Mouse (Mus musculus) MEL-GATA-1-ER (cell line): ENCODE data around the gene Pdzd9.

ENCODE experiments used
- DNase-seq: peaks from one replicate; pipeline ENCODE4 v3.0.0-alpha.2; 2012; ENCODE audit warnings: low read depth; ENCODE audit errors: extremely low read depth

Gene Pdzd9

DNA sequence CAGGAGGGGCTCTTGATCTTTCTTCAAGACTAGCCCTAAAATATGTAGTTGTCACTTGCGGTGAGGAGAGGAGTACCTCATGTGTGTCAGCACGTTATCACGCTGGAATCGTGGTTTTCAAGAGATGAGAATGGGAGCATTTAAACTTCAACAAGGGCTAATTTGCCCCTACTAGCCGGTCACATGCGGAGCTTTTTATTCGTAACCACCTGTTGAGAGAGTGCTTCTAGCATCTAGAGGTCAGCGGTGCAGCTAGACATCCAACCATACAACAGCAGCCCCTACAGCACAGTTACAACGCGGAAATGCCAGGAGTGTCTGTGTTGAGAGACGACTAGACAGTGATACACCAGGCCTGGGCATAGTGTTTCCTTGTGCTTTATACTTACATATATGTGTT lies 34.3 kb downstream of the Pdzd9 start:
- DNase-seq: peak; percentile 32

DNA sequence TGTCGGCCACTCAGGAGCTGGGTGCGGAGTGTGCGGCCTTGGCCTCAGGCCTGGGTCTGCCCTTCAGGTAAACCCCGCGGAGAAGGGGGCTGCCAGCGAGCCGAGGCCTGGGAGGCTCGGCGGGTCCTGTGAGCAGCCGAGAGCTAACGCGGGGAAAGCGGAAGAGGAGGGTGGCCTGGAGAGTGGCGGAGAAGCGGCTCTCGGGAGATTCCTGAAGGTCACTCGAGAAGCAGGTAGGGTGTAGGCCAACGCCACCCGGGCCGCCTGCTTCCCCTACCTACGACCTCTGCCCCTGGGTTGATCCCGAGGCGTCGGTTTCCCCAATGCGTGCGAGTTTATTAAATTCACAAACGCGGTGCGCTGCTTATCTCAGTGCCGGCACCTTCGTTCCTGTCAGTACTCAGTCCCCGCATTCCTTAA lies 34.8 kb downstream of the Pdzd9 start:
- DNase-seq: no peak

DNA sequence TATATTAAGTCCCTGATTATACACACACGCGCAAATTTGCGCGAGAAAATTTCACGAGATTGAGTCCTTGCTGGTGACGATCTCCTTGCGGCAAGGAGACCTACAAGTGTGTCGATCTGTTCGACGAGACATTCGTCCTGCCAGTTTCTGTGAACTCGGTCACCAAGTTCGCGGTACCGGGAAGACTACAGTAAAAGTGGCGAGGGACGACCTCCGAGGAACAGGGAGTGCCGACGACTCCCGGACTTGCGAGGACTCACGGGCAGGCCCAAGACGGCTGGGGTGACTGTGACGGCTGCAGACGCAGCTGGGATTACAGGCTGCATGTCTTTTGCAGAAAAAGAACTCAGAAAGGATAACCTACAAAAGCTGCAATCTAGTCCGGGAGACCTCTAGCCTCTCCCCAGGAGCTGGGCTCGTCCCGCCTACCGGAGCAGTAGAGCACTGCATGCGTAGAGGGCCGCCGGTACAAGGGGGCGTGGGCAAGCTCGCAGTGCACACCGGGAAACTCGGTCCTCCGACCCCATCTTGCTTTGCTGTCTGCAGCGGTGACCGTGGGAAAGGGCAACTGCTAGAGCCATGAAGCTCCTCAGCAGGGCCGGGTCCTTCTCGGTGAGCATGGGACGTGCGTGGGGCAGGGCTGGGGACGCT lies 35.3 kb downstream of the Pdzd9 start, which contains the start of gene Uqcrc2:
Gene Uqcrc2, plus strand, starts transcription at position 466 of the 651 bp plus-strand sequence.
- DNase-seq: peak; percentile 81

- no peak for DNase-seq
Observed at GRCm38 (mm10) chr7:120634301-120634700, 35.8 kb downstream of the Pdzd9 start.

DNA sequence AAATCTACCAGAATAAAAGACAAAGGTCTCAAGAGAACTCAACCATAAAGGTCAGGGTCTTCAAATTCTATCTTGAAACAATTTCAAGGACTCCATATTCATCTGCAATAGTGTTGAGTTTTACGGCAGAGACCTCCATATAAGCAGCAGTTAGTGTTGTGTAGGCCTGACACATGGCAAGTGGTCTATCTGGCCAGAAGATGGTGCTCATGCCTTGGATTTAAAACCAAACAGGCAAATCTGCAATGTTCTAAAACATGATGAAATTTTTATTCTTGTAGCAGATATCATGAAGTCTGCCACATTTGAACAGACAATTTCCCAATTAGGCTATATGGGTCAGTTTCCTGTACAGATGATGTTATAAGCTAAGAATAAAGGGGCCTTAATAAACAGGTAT lies 37.6 kb downstream of the Pdzd9 start:
- DNase-seq: peak; percentile 31

GRCm38 (mm10) chr7:120620841-120621240 lies 49.3 kb downstream of the Pdzd9 start:
- no peak for DNase-seq

- no peak for DNase-seq
Observed at GRCm38 (mm10) chr7:120620075-120620771, 49.9 kb downstream of the Pdzd9 start.
